Mouse (Mus musculus): ENCODE results near the gene Cyp2d10. TPM values are rescaled to one million over a fixed set of nuclear protein-coding genes. Genes with fewer than 3 reads are reported as not detected.
"Not testable (repeated sequence)": the region's sequence is repeated elsewhere in the genome, so short reads cannot be mapped to it uniquely, and the experiment has no call there.

Gene Cyp2d10
- polyA plus RNA-seq, 1 experiment from 2014 or later = not detected

DNA sequence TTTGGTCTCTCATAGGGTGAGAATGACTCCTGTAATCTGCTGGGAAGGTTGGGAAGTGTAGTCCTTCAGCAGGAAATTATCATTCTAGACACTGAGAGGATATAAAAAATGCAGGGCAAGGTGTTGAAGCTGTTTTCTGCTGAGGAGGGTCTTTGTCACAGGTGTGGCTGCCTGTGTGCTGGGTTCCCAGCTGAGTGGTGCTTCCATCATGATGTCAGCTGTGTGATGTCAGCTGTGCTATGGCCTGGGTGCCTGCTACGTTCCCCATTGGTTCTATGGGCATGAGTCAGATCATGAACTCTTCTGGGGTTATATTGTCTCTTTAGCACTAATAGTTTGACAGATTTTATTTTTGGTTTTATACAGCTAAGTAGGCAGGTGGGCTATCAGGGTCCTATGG lies 38.1 kb downstream of the Cyp2d10 start:
- no peaks in the 10 kb centered on the region for H3K27me3 ChIP-seq (ENCODE audit: low read depth, poor library complexity, severe bottlenecking)
- WGBS = 92% methylated on average over 1 of the region's 1 CpGs
- H3K27ac ChIP-seq = no peak overlapping the region
- H3K4me3 ChIP-seq = no peak overlapping the region
- no peaks in the 10 kb centered on the region for H3K9me3 ChIP-seq (replicated peaks)
- no peaks in the 10 kb centered on the region for H3K36me3 ChIP-seq
- H3K4me1 ChIP-seq = no peaks in the 10 kb centered on the region
- no peak for DNase-seq (ENCODE audit: low spot score)

DNA sequence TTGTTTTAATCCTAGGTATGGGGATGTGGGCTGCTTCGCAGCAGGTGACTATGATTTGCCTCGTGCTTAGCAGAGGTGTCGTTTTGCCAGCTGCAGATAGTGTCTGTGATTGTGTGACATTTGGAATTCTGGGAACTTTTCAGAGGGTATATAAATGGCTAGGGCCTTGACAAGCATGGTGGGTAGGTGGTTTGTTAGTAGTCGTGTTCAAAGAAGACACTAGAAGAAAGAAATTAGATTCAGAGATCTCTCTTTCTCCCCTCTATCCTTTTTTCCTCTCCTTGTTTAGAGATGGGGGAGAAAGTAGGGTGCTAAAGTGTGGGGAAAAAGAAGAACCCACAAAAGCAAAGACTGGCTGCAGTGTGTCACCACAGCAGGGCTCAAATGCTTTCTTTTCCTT lies 38.8 kb downstream of the Cyp2d10 start:
- Histone ChIP-seq H3K27ac (no peak overlapping the region), H3K4me3 (no peak overlapping the region)
- WGBS = 82% methylated on average over 4 of the region's 4 CpGs

DNA sequence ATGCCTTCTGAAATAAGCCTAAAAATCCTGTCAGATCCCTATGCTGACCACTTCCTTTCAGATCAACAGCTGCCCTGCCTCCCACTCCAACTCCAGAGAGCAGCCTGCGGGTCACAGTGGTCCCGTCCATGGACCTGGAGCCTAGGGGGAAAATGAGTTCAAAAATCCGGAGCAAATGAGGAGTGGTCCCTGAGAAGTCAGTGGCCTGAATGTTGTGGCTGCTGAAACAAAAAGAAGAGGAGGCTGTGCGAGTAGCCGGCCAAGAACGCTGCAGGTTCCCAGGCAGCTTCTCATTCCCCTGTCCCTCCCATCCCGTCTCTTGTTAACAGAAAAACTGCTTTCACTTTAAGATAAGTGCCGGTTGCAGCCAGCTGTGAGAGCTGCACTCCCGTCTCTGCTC lies 42.4 kb downstream of the Cyp2d10 start:
- not testable (repeated sequence) for H3K27ac ChIP-seq; H3K4me1 ChIP-seq; H3K4me3 ChIP-seq; H3K36me3 ChIP-seq; H3K27me3 ChIP-seq (ENCODE audit: low read depth, poor library complexity, severe bottlenecking); H3K9me3 ChIP-seq (replicated peaks); DNase-seq (ENCODE audit: low spot score)
- WGBS = 23% methylated on average over 6 of the region's 9 CpGs

More for the DNA sequence above, 38.8 kb downstream of the Cyp2d10 start:
- Histone ChIP-seq H3K9me3 (replicated peaks) (no peaks in the 10 kb centered on the region), H3K4me1 (no peaks in the 10 kb centered on the region), H3K27me3 (ENCODE audit: low read depth, poor library complexity, severe bottlenecking) (no peaks in the 10 kb centered on the region), H3K36me3 (no peaks in the 10 kb centered on the region)
- DNase-seq (ENCODE audit: low spot score) = no peak

DNA sequence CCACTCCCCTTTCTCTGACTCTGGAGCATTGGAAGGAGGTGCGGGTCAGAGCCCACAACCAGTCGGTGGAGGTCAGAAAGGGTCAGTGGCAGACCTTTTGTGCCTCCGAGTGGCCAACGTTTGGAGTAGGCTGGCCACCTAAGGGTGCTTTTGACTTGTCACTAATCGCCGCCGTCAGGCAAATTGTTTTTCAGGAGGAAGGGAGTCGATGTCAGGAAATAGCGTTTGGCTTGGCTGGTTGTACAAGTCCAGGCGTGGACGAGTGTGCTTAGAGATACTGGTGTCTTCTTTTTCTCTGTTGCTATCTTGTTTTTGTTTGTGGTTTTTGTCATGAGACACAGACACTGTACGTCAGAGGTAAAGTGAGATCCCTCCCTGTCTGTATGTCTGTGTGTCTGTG lies 43.2 kb downstream of the Cyp2d10 start:
- H3K36me3 ChIP-seq; H3K9me3 ChIP-seq (replicated peaks); DNase-seq (ENCODE audit: low spot score); H3K4me3 ChIP-seq; H3K27ac ChIP-seq; H3K27me3 ChIP-seq (ENCODE audit: low read depth, poor library complexity, severe bottlenecking); H3K4me1 ChIP-seq: not testable (repeated sequence)
- 91% methylated on average over 7 of the region's 12 CpGs for WGBS

DNA sequence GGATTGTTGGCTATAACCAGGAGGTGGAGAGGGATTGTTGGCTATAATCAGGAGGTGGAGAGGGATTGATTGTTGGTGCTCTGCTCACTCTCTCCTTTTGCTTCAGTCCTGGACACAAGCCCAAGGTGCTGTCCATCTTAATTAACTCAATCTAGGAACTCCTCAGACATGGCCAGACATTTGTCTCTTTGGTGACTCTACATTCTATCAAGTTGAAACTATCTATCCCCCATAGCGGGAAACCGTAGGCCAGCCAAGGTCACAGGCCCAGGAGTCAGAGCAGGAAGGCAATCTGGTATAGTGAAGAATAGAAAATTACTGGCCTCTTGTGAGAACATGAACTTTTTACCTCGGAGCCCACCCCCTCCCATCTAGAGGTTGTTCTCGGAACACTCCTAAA lies 44.8 kb downstream of the Cyp2d10 start:
- H3K4me1 ChIP-seq = peaks cover 13% of the 10 kb centered on the region; the same call in 1 of the 2 replicates
- 85% methylated on average over 4 of the region's 4 CpGs for WGBS
- DNase-seq (ENCODE audit: low spot score) = no peak

DNA sequence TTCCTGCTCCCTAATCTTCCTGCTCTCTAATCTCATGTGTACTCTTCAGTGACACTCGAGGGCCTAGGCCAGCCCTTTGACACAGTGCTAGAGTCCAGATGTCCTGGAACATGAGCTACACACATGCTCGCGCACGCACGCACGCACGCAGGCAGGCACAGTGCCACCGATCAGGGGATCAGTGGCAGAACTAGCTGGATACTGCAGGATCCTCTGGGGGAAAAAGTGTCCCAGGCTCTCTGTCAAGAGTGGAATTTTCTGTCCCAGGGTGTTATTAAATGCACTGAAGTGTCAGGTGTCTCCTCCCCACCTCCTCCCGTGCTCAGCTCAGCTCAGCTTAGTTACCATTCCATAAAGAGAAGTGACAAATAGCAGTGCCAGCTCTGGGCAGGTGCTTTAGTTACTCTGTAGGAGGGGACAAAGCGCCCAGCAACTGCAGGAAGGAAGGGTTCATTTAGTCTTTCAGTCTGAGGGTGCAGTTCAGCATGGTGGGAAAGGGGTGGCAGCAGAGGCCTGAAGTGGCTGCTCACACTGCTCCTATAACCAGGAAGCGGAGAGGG lies 45.5 kb downstream of the Cyp2d10 start:
- H3K4me1 ChIP-seq = peaks cover 13% of the 10 kb centered on the region; the same call in 1 of the 2 replicates
- H3K27me3 ChIP-seq (ENCODE audit: low read depth, poor library complexity, severe bottlenecking) = no peaks in the 10 kb centered on the region
- no peak overlapping the region for H3K4me3 ChIP-seq
- H3K36me3 ChIP-seq = no peaks in the 10 kb centered on the region
- 74% methylated on average over 11 of the region's 11 CpGs for WGBS
- no peak for DNase-seq (ENCODE audit: low spot score)
- no peaks in the 10 kb centered on the region for H3K9me3 ChIP-seq (replicated peaks)
- no peak overlapping the region for H3K27ac ChIP-seq

More for the DNA sequence above, 44.8 kb downstream of the Cyp2d10 start:
- Histone ChIP-seq H3K27me3 (ENCODE audit: low read depth, poor library complexity, severe bottlenecking) (no peaks in the 10 kb centered on the region), H3K36me3 (no peaks in the 10 kb centered on the region), H3K27ac (no peak overlapping the region), H3K4me3 (no peak overlapping the region), H3K9me3 (replicated peaks) (no peaks in the 10 kb centered on the region)

DNA sequence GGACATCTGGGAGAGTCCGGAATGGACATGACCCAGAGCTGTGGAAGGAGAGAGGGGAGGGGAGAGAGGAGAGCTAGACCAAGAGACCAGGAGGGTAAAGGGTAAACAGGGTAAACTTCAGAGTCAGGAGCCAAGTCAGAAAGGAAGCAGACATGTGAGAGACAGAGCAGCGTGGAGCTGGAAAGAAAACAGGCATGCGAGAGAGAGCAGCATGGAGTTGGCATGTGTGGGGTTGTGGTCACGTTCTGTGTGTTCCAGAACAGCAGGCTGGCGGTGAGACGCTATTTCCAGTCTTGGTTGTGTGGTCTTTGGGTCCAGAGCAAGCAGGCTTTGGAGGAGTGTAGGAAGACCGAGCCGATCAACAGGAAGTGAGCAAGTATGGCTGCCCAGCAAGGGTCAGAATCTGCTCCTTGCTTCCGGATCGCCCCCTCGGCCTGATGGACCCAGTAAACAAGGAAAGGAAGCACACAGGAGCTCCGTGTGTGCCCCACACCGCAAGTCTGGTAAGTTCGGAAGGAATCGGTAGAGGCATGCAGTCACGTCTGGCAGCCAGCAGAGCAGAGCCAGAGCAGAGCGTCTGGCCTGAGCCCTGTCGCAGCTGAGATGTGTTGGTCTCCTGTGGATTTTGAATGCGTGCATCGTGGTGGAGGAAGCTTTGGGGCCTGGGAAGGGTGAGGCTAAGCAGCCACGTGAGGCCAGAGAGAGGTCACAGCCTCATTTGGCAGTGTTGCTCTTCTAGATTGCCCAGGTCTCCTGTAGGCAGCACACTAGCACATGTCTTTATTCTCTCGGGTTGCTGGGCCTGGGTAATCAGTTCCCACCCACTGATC lies 48.3 kb downstream of the Cyp2d10 start:
- H3K36me3 ChIP-seq = no peaks in the 10 kb centered on the region
- peak overlapping the region; percentile 65 for H3K27ac ChIP-seq
- H3K4me1 ChIP-seq = peaks cover 18% of the 10 kb centered on the region; the same call in 1 of the 2 replicates
- no peaks in the 10 kb centered on the region for H3K9me3 ChIP-seq (replicated peaks)
- DNase-seq (ENCODE audit: low spot score) = no peak
- no peak overlapping the region for H3K4me3 ChIP-seq
- H3K27me3 ChIP-seq (ENCODE audit: low read depth, poor library complexity, severe bottlenecking) = no peaks in the 10 kb centered on the region
- WGBS = 70% methylated on average over 22 of the region's 22 CpGs

DNA sequence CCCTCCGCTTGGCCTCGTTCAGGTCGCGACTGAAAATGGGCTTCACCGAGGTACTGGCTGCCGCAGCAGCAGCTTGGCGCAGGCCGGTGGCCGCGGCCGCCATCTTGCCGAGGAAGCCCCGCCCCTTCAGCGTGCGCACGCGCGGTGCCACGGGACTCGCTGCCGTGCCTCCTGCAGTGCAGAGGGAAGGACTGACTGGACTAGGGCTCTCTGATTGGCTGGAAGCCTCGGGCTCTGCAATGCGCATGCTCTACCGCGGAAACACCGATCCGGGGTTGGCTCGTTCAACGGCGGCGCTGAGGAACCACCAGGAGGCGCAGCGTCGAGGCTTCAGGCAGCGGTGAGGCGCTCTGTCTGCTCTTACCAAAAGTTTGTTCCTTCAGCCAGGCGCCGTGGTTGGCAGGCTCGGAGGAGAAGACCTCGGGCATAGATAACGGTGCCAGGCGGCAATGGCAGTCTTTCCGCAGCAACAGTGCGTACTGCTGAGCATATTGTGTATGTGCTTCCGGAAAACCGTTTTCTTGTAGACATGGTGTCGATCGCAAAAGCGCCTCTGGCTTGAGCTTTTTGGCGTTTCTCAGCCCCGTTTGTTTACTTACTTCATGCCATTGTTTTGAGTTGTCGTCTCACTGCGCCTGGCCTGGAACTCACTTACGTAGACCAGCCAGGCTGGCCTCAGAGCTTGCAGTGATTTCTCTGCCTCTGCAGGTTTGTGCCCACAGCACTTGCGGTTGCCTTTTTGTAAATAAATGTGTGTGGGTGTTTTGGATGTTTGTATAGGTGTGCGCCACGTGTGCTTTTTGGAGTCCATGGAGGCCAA lies 52.7 kb downstream of the Cyp2d10 start, which contains the start of gene Ndufa6:
Gene Ndufa6 (minus strand): TSS at position 197 of the 820 bp plus-strand sequence.
- Histone ChIP-seq H3K4me1 (peaks cover 23% of the 10 kb centered on the region), H3K36me3 (peaks cover 23% of the 10 kb centered on the region), H3K4me3 (peak within 1 kb of the TSS; percentile 72), H3K27ac (peak within 1 kb of the TSS; percentile 91), H3K27me3 (ENCODE audit: low read depth, poor library complexity, severe bottlenecking) (no peaks in the 10 kb centered on the region), H3K9me3 (replicated peaks) (no peaks in the 10 kb centered on the region)
- WGBS = 2% methylated on average over 57 of the region's 57 CpGs
- peak; percentile 98 for DNase-seq (ENCODE audit: low spot score)

DNA sequence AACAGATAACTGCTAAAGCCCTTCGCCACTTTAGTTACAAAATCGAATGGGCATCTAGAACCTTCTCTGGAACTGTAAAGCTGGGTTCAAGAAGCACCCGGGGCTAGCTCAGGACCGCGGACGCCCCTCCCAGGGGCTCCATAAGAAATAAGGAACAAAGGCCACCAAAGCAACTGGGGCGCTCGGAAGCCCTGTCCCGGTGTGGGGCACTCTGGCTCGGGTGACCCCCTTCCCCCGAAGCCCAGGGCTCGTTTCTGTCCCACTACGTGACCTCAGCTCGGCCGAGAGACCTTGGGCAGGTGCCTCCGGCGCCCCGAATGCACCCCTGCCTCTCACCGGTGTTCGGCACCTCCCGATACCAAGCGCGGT lies 53.3 kb downstream of the Cyp2d10 start:
- Histone ChIP-seq H3K27ac (peak overlapping the region; percentile 91), H3K27me3 (ENCODE audit: low read depth, poor library complexity, severe bottlenecking) (no peaks in the 10 kb centered on the region), H3K9me3 (replicated peaks) (no peaks in the 10 kb centered on the region), H3K4me1 (peaks cover 19% of the 10 kb centered on the region), H3K36me3 (peaks cover 29% of the 10 kb centered on the region), H3K4me3 (peak overlapping the region; percentile 72)
- WGBS = under 1% methylated on average over 23 of the region's 23 CpGs
- no peak for DNase-seq (ENCODE audit: low spot score)

DNA sequence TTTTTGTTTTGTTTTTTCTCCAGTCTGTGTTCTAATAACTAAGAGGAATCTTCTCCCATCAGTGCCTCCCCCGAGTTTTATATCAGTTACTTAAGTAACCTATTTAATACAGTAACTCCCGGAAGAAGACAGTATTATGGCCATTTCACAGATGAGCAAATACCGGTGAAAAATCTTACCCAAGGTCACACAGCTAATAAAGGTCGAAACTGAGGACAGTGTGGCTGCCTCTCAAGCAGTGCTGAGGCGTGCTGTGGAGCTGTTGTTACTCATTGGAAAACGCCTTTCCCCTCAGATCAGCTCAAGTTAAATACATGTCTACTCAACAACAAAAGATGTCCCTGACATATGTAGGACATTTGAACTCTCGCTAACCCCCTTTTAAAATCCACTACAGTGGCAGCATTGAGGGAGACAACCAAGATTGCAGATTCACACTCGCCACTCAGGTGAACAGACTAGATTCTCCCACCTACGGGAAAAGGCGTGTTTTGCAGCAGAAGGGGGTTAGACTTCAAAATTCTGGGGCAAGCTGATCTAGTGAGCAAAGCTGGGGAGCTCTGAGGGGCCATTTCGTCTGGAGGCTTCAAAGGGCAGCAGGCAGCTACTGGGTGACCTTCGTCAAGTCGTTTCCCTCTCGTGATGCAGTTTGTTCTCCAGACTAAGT lies 53.8 kb downstream of the Cyp2d10 start:
- H3K9me3 ChIP-seq (replicated peaks) = no peaks in the 10 kb centered on the region
- peak; percentile 31 for DNase-seq (ENCODE audit: low spot score)
- peaks cover 16% of the 10 kb centered on the region for H3K4me1 ChIP-seq
- 38% methylated on average over 14 of the region's 14 CpGs for WGBS
- peak overlapping the region; percentile 72 for H3K4me3 ChIP-seq
- H3K27me3 ChIP-seq (ENCODE audit: low read depth, poor library complexity, severe bottlenecking) = no peaks in the 10 kb centered on the region
- peak overlapping the region; percentile 91 for H3K27ac ChIP-seq
- H3K36me3 ChIP-seq = peaks cover 34% of the 10 kb centered on the region
